Mouse (Mus musculus) right cerebral cortex, adult 2 months (tissue): Measurements from ENCODE around the gene Wnt8b.
A peak's percentile ranks its signal among the peaks of the same experiment; 100 is the strongest.
"Not testable (repeated sequence)": the region's sequence is repeated elsewhere in the genome, so short reads cannot be mapped to it uniquely, and the experiment has no call there.

Experiments
- DNase-seq, 2 experiments: peaks; one replicate each; pipeline ENCODE4 v3.0.0; 2021 to 2022; ENCODE audit warnings: low spot score in 2 of 2

The Wnt8b gene

GRCm38 (mm10) chr19:44493128-44493527 lies at the start of gene Wnt8b:
Gene Wnt8b (plus strand): TSS chr19:44493472.
- no peak for DNase-seq

- DNase-seq, result no peak
These were observed 47.5 kb upstream of the Wnt8b start for GRCm38 (mm10) chr19:44445755-44446154.

DNA sequence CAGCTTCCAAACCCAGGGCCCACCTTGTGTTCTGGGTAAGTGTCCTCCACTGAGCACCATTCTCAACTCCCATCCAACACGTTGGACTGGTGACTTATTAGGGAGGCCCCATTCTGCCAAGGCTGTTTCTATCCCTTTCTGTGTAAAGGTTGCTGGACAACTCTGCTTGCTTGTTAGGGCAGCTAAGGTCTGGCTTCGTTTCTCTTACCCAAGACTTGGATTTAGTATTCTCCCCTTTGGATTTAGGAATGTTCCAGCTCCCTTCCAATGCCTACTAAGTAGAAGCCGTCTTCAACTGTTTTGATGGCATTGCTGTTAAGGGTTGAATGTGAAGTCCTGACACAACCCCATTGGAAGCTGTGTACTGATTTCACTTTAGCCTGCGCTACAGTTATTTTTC lies 45.3 kb upstream of the Wnt8b start:
- no peak for DNase-seq

DNA sequence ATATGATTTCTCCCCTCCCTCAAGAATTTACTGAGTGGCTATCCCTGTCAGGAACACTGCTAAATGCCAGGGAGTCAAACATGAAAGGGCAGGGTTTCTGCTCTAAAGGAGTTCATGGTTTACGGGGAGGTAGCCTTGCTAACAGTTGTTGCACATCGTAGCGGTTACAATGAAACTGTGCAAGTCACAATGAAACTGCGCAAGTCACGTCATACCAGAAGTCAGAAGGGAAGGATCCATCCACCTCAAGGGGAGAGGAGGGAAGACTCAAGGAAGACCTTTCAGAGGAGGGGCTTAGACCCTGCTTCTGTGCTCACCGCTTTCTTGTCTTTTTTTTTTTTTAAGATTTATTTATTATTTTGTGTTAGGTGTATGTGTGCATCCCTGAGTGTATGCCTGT lies 38.4 kb upstream of the Wnt8b start:
- DNase-seq, result no peak

- no peak for DNase-seq
These were observed 37.9 kb upstream of the Wnt8b start for GRCm38 (mm10) chr19:44455356-44455755.

- DNase-seq, result no peak
These were observed 35.8 kb upstream of the Wnt8b start for GRCm38 (mm10) chr19:44457359-44458055.

GRCm38 (mm10) chr19:44458696-44459095 lies 34.6 kb upstream of the Wnt8b start:
- no peak for DNase-seq

- no peak for DNase-seq
These were observed 32.8 kb upstream of the Wnt8b start for GRCm38 (mm10) chr19:44460441-44460840.

- DNase-seq, result no peak
These were observed 31.8 kb upstream of the Wnt8b start for GRCm38 (mm10) chr19:44461500-44461899.

DNA sequence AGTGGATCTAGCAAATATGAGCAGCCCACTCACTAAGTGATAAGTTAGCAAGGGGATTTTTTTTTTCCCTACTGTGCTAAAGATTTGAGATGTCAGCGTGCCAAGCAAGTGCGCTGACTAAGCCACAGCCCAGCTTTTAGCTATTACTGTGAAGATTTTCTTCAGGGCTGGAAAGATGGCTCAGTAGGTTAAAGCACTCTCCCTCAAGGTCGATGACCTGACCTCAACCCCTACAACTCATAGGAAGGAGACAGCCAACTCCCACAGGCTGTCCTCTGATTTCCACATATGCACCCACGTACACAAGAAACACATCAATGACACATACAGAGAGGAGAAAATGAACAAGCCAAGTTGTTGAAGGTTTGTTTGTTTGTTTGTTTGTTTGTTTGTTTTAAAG lies 31.1 kb upstream of the Wnt8b start:
- DNase-seq, result no peak

DNA sequence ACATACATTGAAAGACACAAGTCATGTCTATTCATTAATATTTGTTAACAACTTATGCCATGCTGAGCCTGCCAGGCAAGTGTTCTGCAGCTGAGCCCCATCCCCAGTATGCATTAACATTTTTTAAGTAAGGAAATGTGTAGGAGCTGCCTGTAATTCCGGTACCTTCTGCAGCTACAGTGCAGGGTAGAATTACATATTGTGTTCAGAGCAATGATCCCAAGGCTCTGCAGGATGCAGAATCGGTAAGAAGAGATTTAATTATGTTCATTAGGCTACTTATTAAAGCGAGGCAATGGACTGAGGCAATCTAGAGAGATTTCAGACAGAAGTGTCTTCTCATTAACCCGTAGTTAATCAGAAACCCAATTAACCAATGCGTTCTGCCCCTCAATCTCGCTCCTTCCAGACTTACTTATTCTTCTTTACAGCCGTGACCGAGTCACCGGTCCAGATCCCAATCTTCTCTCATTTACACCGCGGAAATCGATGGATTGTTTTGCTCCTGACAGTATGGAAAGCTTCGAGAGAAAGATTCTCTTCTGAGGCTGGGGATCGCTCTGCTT lies 27.2 kb upstream of the Wnt8b start:
- not testable (repeated sequence) for DNase-seq

- peak; percentile 66 to 68 for DNase-seq
These were observed 19.1 kb upstream of the Wnt8b start for GRCm38 (mm10) chr19:44474158-44474557.

GRCm38 (mm10) chr19:44475268-44475667 lies 18.0 kb upstream of the Wnt8b start:
- no peak for DNase-seq

GRCm38 (mm10) chr19:44476541-44476940 lies 16.7 kb upstream of the Wnt8b start:
- DNase-seq, result no peak

- DNase-seq, result no peak
These were observed 6.0 kb upstream of the Wnt8b start for GRCm38 (mm10) chr19:44487266-44487665.

GRCm38 (mm10) chr19:44496511-44496910 lies 3.2 kb downstream of the Wnt8b start:
- no peak for DNase-seq

DNA sequence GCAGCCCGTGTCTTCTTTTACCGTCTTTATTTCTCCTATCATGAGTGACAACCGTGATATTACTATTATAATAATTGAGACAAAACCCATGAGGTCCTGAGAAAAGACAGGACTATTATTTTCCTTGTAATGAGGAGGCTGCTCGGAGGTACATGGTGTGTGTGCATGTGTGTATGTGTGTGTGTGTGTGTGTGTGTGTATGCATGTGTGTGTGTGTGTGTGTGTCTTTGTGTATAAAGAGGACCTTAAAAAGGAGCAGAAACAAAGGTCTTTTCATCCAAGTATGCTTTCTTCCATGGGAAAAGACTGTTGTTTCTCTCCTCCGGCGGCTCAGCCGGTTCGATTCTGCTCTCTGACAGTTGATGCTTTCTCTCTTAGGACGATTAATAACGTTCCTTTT lies 3.7 kb downstream of the Wnt8b start:
- no peak for DNase-seq

- no peak for DNase-seq
These were observed 5.7 kb downstream of the Wnt8b start for GRCm38 (mm10) chr19:44498936-44499335.

DNA sequence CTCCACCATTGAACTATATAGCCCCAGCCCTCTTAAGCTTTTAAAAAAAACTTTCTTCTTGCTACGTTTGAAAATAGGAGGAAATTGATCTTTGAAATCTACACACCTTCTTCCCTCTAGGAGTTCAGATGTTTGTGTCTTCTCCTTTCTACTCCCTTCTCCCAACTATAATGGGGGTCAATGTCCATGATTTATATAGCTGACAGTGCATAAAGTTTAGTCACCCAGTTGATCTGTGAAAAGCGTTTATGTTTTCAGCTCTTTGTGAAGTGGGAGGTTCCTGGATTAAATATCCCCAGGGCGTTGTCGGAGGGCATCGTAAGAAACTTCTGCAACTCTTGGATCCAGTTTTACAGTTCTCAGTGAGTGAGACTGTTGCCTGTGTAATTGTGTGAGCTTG lies 7.0 kb downstream of the Wnt8b start:
- no peak for DNase-seq

- DNase-seq, result no peak
These were observed 8.7 kb downstream of the Wnt8b start for GRCm38 (mm10) chr19:44501925-44502324.

- DNase-seq, result no peak
These were observed 9.5 kb downstream of the Wnt8b start for GRCm38 (mm10) chr19:44502741-44503140.

DNA sequence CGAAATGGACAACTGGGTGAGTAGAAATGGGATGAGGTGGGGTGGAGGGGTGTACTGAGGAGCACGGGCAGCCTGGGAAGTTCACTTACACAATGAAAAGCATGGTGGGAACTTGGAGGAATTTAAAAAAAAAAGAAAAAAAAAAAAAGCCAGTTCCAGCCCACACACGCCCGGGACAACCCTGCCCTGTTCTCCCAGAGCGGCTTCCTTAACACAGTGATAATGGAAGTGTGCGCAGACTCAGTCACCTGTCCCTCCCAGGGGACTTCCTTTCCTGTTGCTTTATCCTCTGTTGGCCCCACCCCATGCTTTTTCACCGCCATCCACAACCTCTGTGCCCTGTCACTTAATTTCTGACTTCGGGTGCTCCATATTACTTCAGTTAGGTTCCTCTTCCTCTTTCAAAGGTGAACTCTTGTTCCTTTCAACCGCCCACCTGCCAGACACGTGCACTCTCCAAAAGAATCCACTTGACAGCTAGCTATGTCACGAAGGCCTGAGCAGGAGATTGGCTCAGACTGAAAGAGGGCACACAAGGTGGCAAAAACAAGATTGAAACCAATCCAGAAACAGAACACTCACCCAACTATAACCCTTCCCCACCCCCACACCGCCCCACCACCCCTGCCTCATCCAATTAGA lies 17.4 kb downstream of the Wnt8b start:
- no peak for DNase-seq
